Mouse (Mus musculus) fat pad, adult 2 months (tissue): Measurements from ENCODE around the gene Tbc1d8b.

ENCODE experiments used
- DNase-seq: peaks from one replicate; pipeline ENCODE4 v3.0.0-alpha.2; 2011; ENCODE audit warnings: low read depth, low spot score; ENCODE audit errors: extremely low read depth

Tbc1d8b gene

GRCm38 (mm10) chrX:139779401-139779800 lies 94.6 kb downstream of the Tbc1d8b start:
- no peak for DNase-seq

- no peak for DNase-seq
These were observed 96.2 kb downstream of the Tbc1d8b start for GRCm38 (mm10) chrX:139780988-139781387.

GRCm38 (mm10) chrX:139781563-139781962 lies 96.8 kb downstream of the Tbc1d8b start:
- no peak for DNase-seq

DNA sequence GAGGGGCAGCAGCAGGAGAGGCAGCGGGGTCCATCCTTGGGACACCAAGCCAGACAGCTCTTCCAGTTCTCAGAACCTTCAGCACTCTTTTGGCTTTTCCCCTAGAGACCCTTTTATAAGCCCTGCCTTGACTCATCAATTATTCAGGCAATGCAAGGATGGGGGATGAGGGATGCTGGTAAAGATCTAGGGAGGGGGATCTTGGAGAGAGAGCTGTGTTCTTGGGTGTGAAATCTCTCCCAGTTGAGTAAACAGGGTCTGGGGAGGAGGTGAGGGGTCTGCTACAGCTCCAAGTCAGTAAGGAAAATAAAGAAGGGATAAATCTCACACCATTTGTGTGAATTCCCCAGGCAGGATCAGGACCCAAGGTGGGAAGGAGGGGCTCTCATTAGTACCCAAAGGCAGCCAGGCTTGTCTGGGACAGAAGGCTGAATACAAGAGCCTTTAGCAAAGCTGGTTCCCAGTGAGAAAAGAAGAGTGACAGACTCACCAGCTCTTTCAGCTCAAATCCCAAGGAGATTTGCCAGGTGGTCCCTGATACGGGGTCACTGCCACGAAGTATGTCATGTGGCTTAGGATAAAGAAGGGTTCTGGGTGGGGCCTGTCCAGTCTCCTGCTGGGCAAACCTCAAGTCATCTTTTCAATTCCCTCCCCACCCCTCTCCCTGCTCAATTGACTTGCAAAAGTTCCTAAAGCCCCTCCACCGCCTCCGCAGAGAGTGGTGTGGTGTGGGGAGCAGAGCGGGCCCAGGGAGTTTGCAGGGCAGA lies 97.7 kb downstream of the Tbc1d8b start, which contains the start of gene Ripply1:
Gene Ripply1 (minus strand): TSS at position 76 of the 767 bp plus-strand sequence.
- no peak for DNase-seq

DNA sequence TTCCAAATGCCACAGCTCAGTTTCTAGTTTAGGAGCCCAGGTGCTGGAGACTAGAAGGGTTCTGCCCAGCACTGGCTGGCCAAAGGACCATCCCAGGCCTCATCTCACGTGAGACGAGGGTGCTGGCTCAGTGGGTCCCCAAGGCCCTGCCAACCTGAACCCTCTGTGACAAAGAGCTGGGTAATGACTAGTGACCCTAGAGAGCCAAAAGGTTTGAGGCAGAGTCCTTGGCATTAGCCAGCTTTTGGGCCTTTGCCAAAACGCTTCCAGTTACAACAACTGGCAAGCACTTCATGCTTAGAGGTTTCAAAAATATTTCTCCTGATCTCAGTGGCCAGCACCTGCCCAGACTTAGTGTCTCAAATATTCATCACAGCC lies 98.2 kb downstream of the Tbc1d8b start:
- DNase-seq = no peak

GRCm38 (mm10) chrX:139785764-139786163 lies 101.0 kb downstream of the Tbc1d8b start:
- no peak for DNase-seq

- no peak for DNase-seq
These were observed 109.5 kb downstream of the Tbc1d8b start for GRCm38 (mm10) chrX:139794072-139794845.

DNA sequence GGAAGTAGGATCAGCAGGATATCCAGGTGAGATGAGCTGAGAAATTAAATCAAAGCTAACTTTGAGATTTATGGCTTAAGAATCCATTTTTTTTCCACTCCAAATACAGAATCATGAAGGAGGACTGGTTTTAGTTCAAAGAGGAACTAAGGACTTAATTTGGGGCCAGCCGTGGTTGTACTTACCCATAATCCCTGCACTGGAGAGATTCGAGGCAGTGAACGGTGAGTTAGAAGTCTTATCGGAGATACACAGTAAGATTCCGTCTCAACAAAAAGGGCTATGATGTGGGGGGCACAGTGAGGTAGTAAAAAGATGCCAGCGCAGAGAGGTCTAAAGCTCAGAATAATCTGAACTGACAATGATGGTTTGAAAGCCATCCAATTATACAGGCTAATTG lies 111.2 kb downstream of the Tbc1d8b start:
- DNase-seq = no peak

GRCm38 (mm10) chrX:139797875-139798274 lies 113.1 kb downstream of the Tbc1d8b start:
- DNase-seq = no peak

DNA sequence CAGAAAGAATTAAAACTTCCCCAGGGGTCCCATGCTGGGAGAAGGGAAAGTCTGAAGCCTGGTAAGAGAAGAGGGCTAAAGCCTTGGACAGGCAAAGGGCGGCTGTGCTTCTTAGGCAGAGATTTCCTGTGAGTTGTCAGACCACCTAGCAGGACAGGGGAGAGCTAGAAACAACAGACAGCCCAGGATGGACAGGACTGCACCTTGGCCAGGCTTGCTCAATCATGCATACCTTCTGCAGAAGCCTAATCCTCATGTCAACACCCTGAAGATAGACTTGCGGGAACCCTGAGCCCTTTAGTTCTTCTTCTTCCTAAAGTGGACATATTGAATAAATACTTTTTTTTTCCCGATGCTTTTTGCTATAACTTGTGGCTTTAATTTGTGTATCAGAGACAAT lies 115.2 kb downstream of the Tbc1d8b start:
- DNase-seq = no peak

DNA sequence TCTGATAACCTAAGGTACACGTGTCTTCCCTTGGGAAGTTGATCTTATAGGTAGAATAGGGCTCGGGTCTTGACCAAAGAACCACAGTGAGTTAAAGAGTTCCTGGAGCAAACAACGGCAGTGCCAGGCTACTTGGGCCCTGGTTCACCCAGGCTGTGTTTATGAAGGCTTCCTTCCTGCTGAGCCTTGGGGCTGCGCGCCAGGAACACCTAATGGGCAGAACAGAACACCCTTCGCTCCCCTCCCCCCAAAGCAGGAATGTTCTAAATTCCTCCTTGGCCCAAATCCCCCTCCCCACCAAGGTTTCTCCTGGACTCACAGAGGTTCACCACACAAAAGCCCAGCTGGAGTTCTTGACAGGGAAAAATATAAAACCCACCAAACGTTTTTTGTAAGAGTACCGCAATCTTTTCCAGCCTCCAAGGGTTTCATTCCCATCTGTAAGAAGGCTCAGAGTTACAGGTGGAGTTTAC lies 115.6 kb downstream of the Tbc1d8b start, which contains the start of gene Cldn2:
Gene Cldn2 (plus strand): TSS at position 423 of the 473 bp plus-strand sequence.
- DNase-seq = no peak
